Mouse (Mus musculus) heart, embryonic 14.5 days (tissue): ENCODE measurements around the gene Pld3. TPM values are rescaled to one million over a fixed set of nuclear protein-coding genes. Genes with fewer than 3 reads are reported as not detected.

Experiments
- ATAC-seq: fragments of 200-750 bp; cut with Nextera tagmentation; 2 replicates; pipeline ENCODE4 v1.8.0; 2017; ENCODE audit warnings: low read depth, moderate TSS enrichment; ENCODE audit not compliant: insufficient number of reproducible peaks, insufficient read depth, low FRiP score
- H3K27ac ChIP-seq, 2 experiments: fragments of 200-500 bp in 1 of 2; fragments of 300-500 bp in 1 of 2; sonication (generic) in 1 of 2; replicated peaks in 1 of 2; 2 replicates each; pipeline ENCODE4 v1.5.1; 2012 to 2014; ENCODE audit warnings: low read depth in 2 of 2, low read length in 2 of 2, control low read depth in 1 of 2, mild to moderate bottlenecking in 1 of 2, mixed read lengths in 1 of 2; ENCODE audit not compliant: control insufficient read depth in 1 of 2, insufficient read depth in 1 of 2
- H3K27me3 ChIP-seq: fragments of 300-500 bp; sonication (generic); 2 replicates; pipeline ENCODE4 v1.6.1; 2014; ENCODE audit warnings: mild to moderate bottlenecking, low read length, control low read depth; ENCODE audit not compliant: control insufficient read depth, insufficient read depth
- H3K36me3 ChIP-seq: fragments of 300-500 bp; sonication (generic); 2 replicates; pipeline ENCODE4 v1.6.1; 2014; ENCODE audit warnings: mild to moderate bottlenecking, control low read depth, low read length, mixed read lengths; ENCODE audit not compliant: control insufficient read depth, insufficient read depth
- H3K4me1 ChIP-seq, 2 experiments: fragments of 200-500 bp in 1 of 2; fragments of 300-500 bp in 1 of 2; sonication (generic) in 1 of 2; 2 replicates each; pipeline ENCODE4 v1.6.1; 2012 to 2014; ENCODE audit warnings: low read length in 2 of 2, control low read depth in 1 of 2, mixed read lengths in 1 of 2; ENCODE audit not compliant: control insufficient read depth in 2 of 2, insufficient read depth in 2 of 2
- H3K4me2 ChIP-seq: fragments of 300-500 bp; sonication (generic); 2 replicates; pipeline ENCODE4 v1.6.1; 2014; ENCODE audit warnings: mild to moderate bottlenecking, low read length
- H3K4me3 ChIP-seq, 2 experiments: fragments of 200-500 bp in 1 of 2; fragments of 300-500 bp in 1 of 2; sonication (generic) in 1 of 2; 2 replicates each; pipeline ENCODE4 v1.5.1; 2012 to 2014; ENCODE audit warnings: low read length in 2 of 2, mild to moderate bottlenecking in 2 of 2, control low read depth in 1 of 2, low read depth in 1 of 2, moderate library complexity in 1 of 2; ENCODE audit not compliant: control insufficient read depth in 1 of 2, insufficient read depth in 1 of 2
- H3K9ac ChIP-seq: fragments of 300-500 bp; sonication (generic); 2 replicates; pipeline ENCODE4 v1.6.1; 2014; ENCODE audit warnings: mild to moderate bottlenecking, low read length
- H3K9me3 ChIP-seq: fragments of 300-500 bp; sonication (generic); 2 replicates; pipeline ENCODE4 v1.6.1; 2016; ENCODE audit warnings: low read length, control low read depth; ENCODE audit not compliant: control insufficient read depth
- WGBS: fragments of 180-500 bp; shearing (Covaris S2); extraction: QIAGEN DNeasy Blood & Tissue Kit; methylation state at CpG from one replicate; pipeline ENCODE4 v1.1.7; 2014; 5-methylcytosine and 5-hydroxymethylcytosine counted together
- polyA plus RNA-seq: library from polyadenylated mRNA; unstranded; fragments of >200 nt; fragmentation: Nextera tagmentation; extraction: Ambion mirVana; gene quantifications from 2 replicates; pipeline ENCODE4 v1.2.1, GENCODE M21; 2014

Pld3 gene
- polyA plus RNA-seq, 1 experiment from 2014 or later, result 61.7 TPM

- H3K27ac ChIP-seq, result no peak within 1 kb of the TSS
- WGBS, result 48% methylated on average over 5 of the region's 5 CpGs
These were observed 30.1 kb downstream of the Pld3 start, which contains the start of gene Hipk4 for GRCm38 (mm10) chr7:27522967-27523366. Gene Hipk4, plus strand, starts transcription at chr7:27523267.

GRCm38 (mm10) chr7:27520599-27520998 is 32.4 kb downstream of the Pld3 start:
- ATAC-seq, result no peak
- no peak overlapping the region for H3K9ac ChIP-seq
- H3K27ac ChIP-seq, result no peak overlapping the region
- H3K36me3 ChIP-seq, result peaks cover 5% of the 10 kb centered on the region; the same call in 1 of the 2 replicates
- 0 out of 2 replicates have a peak, but pooled peaks cover 4% of the 10 kb centered on the region for H3K9me3 ChIP-seq
- H3K27me3 ChIP-seq, result no peaks in the 10 kb centered on the region
- no peak overlapping the region for H3K4me2 ChIP-seq
- H3K4me3 ChIP-seq, result no peak overlapping the region
- WGBS, result 85% methylated on average over 1 of the region's 1 CpGs
- no peaks in the 10 kb centered on the region for H3K4me1 ChIP-seq

More at GRCm38 (mm10) chr7:27522967-27523366, 30.1 kb downstream of the Pld3 start, which contains the start of gene Hipk4:
- 0 out of 2 replicates have a peak, but pooled peaks cover 4% of the 10 kb centered on the region for H3K9me3 ChIP-seq
- ATAC-seq, result no peak
- no peaks in the 10 kb centered on the region for H3K36me3 ChIP-seq
- H3K9ac ChIP-seq, result no peak within 1 kb of the TSS
- H3K4me2 ChIP-seq, result no peak within 1 kb of the TSS
- H3K27me3 ChIP-seq, result no peaks in the 10 kb centered on the region
- H3K4me3 ChIP-seq, result no peak within 1 kb of the TSS
- peaks cover 5% of the 10 kb centered on the region in 2 experiments; a peak in 3 of 4 replicates for H3K4me1 ChIP-seq

- ATAC-seq, result no peak
- Histone ChIP-seq H3K27ac (no peak overlapping the region), H3K9me3 (0 out of 2 replicates have a peak, but pooled peaks cover 4% of the 10 kb centered on the region), H3K27me3 (no peaks in the 10 kb centered on the region), H3K4me2 (no peak overlapping the region), H3K9ac (no peak overlapping the region), H3K36me3 (peaks cover 5% of the 10 kb centered on the region; the same call in 1 of the 2 replicates), H3K4me1 (no peaks in the 10 kb centered on the region), H3K4me3 (no peak overlapping the region)
These were observed 32.9 kb downstream of the Pld3 start for GRCm38 (mm10) chr7:27520104-27520503.

- Histone ChIP-seq H3K36me3 (peaks cover 5% of the 10 kb centered on the region; the same call in 1 of the 2 replicates), H3K9ac (no peak overlapping the region), H3K9me3 (0 out of 2 replicates have a peak, but pooled peaks cover 4% of the 10 kb centered on the region), H3K4me1 (no peaks in the 10 kb centered on the region), H3K27me3 (no peaks in the 10 kb centered on the region), H3K4me2 (no peak overlapping the region), H3K27ac (no peak overlapping the region), H3K4me3 (no peak overlapping the region)
- 87% methylated on average over 9 of the region's 9 CpGs for WGBS
- no peak for ATAC-seq
These were observed 34.7 kb downstream of the Pld3 start for GRCm38 (mm10) chr7:27518314-27518713.

GRCm38 (mm10) chr7:27514961-27515360 is 38.1 kb downstream of the Pld3 start:
- Histone ChIP-seq H3K4me2 (no peak overlapping the region), H3K9me3 (0 out of 2 replicates have a peak, but pooled peaks cover 4% of the 10 kb centered on the region), H3K4me1 (no peaks in the 10 kb centered on the region), H3K4me3 (no peak overlapping the region), H3K27ac (no peak overlapping the region), H3K36me3 (peaks cover 5% of the 10 kb centered on the region; the same call in 1 of the 2 replicates), H3K27me3 (no peaks in the 10 kb centered on the region), H3K9ac (no peak overlapping the region)
- WGBS, result 67% methylated on average over 9 of the region's 9 CpGs
- no peak for ATAC-seq

- H3K9me3 ChIP-seq, result no peaks in the 10 kb centered on the region
- ATAC-seq, result no peak
- 83% methylated on average over 2 of the region's 2 CpGs for WGBS
These were observed 42.2 kb downstream of the Pld3 start for GRCm38 (mm10) chr7:27510809-27511208.

GRCm38 (mm10) chr7:27508648-27509005 is 44.4 kb downstream of the Pld3 start:
- Histone ChIP-seq H3K4me1 (peaks cover 10 to 20% of the 10 kb centered on the region in 2 experiments), H3K9ac (peak overlapping the region; percentile 85), H3K36me3 (no peaks in the 10 kb centered on the region), H3K4me2 (peak overlapping the region; percentile 75), H3K27me3 (no peaks in the 10 kb centered on the region), H3K4me3 (peak overlapping the region; percentile 69 to 78; a peak in 3 of 4 replicates), H3K27ac (peak overlapping the region; percentile 28 to 99; a peak in 3 of 4 replicates), H3K9me3 (no peaks in the 10 kb centered on the region)
- 18% methylated on average over 6 of the region's 6 CpGs for WGBS
- ATAC-seq, result no peak

More at GRCm38 (mm10) chr7:27510809-27511208, 42.2 kb downstream of the Pld3 start:
- no peak overlapping the region for H3K4me3 ChIP-seq
- no peak overlapping the region for H3K4me2 ChIP-seq
- H3K27ac ChIP-seq, result no peak overlapping the region
- H3K9ac ChIP-seq, result no peak overlapping the region
- no peaks in the 10 kb centered on the region for H3K27me3 ChIP-seq
- H3K36me3 ChIP-seq, result no peaks in the 10 kb centered on the region
- H3K4me1 ChIP-seq, result peaks cover 10 to 20% of the 10 kb centered on the region in 2 experiments
